Mouse (Mus musculus): ENCODE measurements at regions not wholly inside any gene's neighbourhood (a gene's known extent, or its start where the extent isn't known, plus 50 kb on each side); places are given as distances from the start of the nearest gene placed in this dataset.

DNA sequence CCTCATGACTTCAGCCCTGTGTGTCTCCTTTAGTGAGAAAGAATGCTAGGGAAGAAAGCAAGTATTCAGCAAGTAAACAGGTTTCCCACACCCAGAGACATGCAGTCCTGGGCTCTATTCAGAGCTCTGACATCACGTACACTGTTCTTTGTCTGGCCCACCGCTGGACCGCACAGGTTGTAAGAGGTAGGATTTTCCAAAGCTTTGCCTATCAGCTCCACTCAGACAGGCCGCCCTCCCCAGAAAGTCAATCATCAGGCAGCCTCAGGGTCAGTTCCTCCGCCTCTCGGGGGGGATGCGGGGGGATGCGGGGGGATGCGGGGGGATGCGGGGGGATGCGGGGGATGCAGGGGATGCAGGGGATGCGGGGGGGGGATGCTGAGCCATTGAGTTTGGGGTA is 94.7 kb upstream of the Smarca2 start:
- no peak overlapping the region for H3K27ac ChIP-seq (ENCODE audit: control insufficient read depth, insufficient read depth, low read depth, low read length)
- no peak overlapping the region for H3K4me3 ChIP-seq (ENCODE audit: control insufficient read depth, low read depth, low read length)
- TF ChIP-seq POLR2A (IDR thresholded peaks at IDR 0.05; ENCODE audit: control insufficient read depth, low read depth, low read length), result no peak
- no peak for TF ChIP-seq CTCF (IDR thresholded peaks at IDR 0.05; ENCODE audit: control insufficient read depth, insufficient read depth, insufficient replicate concordance, low read depth, low read length)

DNA sequence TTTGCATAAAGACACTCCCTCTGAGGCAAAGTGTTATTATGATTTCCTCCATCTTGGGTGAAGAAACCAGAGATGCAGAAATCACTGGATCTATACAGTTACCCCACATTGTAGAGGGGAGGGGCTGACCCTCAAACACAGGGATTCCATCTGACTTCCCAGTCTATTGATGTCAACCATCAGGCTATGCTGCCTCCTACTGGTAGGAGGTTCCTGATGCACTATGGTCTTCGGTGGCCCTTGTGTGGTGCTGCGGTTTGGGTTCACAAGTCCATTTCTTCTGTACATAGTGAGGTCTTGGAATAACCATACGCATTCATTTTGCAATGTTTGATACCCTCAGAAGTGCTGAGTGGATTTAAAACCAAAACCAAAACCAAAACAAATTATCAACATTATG is 94.0 kb upstream of the Smarca2 start:
- Histone ChIP-seq H3K36me3 (ENCODE audit: control insufficient read depth, insufficient read depth, low read length) (no peaks in the 10 kb centered on the region), H3K4me3 (ENCODE audit: control insufficient read depth, low read depth, low read length) (no peak overlapping the region), H3K27me3 (ENCODE audit: control insufficient read depth, insufficient read depth, low read length) (no peaks in the 10 kb centered on the region), H3K27ac (ENCODE audit: control insufficient read depth, insufficient read depth, low read depth, low read length) (no peak overlapping the region), H3K4me1 (ENCODE audit: control insufficient read depth, insufficient read depth, low read length) (no peaks in the 10 kb centered on the region)
- TF ChIP-seq CTCF (IDR thresholded peaks at IDR 0.05; ENCODE audit: control insufficient read depth, insufficient read depth, insufficient replicate concordance, low read depth, low read length) (no peak), POLR2A (IDR thresholded peaks at IDR 0.05; ENCODE audit: control insufficient read depth, low read depth, low read length) (no peak)

More for the DNA sequence above, 94.7 kb upstream of the Smarca2 start:
- Histone ChIP-seq H3K27me3 (ENCODE audit: control insufficient read depth, insufficient read depth, low read length) (no peaks in the 10 kb centered on the region), H3K4me1 (ENCODE audit: control insufficient read depth, insufficient read depth, low read length) (no peaks in the 10 kb centered on the region), H3K36me3 (ENCODE audit: control insufficient read depth, insufficient read depth, low read length) (no peaks in the 10 kb centered on the region)

DNA sequence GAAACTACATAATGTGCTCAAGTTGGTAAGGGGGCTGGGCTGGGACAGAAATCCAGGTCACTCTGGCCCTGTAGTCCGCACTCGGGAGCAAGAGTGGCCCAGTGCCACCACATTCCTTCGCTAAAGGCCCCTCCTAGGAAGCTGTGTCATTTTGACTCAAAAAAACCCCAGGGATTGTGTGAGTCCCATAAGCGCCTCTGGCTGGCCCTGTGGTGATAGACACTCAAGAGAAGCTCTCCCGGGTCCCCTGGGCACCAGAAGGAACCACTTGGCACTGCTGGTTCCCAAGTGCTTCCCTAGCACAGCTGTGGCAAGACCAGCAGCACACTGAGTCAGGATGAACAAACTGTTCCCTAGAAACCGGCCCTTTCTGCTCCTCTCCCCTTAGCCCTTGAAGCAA is 93.1 kb upstream of the Smarca2 start:
- Histone ChIP-seq H3K27me3 (ENCODE audit: control insufficient read depth, insufficient read depth, low read length) (no peaks in the 10 kb centered on the region), H3K27ac (ENCODE audit: control insufficient read depth, insufficient read depth, low read depth, low read length) (no peak overlapping the region), H3K36me3 (ENCODE audit: control insufficient read depth, insufficient read depth, low read length) (no peaks in the 10 kb centered on the region), H3K4me1 (ENCODE audit: control insufficient read depth, insufficient read depth, low read length) (no peaks in the 10 kb centered on the region), H3K4me3 (ENCODE audit: control insufficient read depth, low read depth, low read length) (no peak overlapping the region)
- TF ChIP-seq CTCF (IDR thresholded peaks at IDR 0.05; ENCODE audit: control insufficient read depth, insufficient read depth, insufficient replicate concordance, low read depth, low read length), result no peak
- TF ChIP-seq POLR2A (IDR thresholded peaks at IDR 0.05; ENCODE audit: control insufficient read depth, low read depth, low read length), result no peak

DNA sequence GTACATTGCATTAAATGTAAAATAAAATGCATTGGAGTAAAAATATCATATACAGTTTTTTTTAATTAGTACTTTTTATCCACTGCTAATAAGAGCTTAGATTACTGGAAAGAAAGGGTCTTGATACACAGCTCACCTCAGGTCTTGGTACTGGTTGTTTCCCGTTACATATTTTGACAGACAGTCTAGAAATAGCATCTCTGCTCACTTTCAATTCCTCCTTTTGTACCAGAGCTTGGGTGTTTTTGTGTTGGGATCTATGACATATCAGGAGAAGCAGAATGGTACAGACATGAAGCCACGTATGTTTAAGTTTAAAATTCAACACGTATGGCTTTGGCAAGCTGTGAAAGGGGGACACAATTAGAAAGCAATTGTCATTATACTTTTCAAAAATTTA is 80.3 kb upstream of the Smarca2 start:
- no peak for TF ChIP-seq POLR2A (IDR thresholded peaks at IDR 0.05; ENCODE audit: control insufficient read depth, low read depth, low read length)
- no peak for TF ChIP-seq CTCF (IDR thresholded peaks at IDR 0.05; ENCODE audit: control insufficient read depth, insufficient read depth, insufficient replicate concordance, low read depth, low read length)
- Histone ChIP-seq H3K27me3 (ENCODE audit: control insufficient read depth, insufficient read depth, low read length) (no peaks in the 10 kb centered on the region), H3K27ac (ENCODE audit: control insufficient read depth, insufficient read depth, low read depth, low read length) (no peak overlapping the region)

DNA sequence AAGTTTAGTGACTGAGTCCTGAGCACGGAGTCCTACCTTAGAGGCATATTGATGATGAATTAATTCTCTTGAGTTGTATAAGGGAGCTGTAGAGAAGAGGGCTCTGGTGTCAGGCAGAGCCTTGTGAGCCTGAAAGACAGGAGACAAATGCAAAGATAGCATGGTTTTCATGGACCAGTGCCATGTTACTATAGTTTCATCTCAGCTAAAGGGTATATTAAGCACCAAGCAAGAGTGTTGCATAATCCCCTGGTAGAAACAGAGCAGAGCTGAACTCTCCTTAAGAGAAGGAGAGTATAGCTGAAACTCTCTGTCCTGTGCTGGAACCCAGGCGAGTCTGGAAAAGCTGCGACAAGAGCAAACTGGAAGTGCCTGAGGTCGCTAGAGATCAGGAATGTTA is 73.5 kb upstream of the Smarca2 start:
- Histone ChIP-seq H3K36me3 (ENCODE audit: control insufficient read depth, insufficient read depth, low read length) (no peaks in the 10 kb centered on the region), H3K4me1 (ENCODE audit: control insufficient read depth, insufficient read depth, low read length) (no peaks in the 10 kb centered on the region), H3K4me3 (ENCODE audit: control insufficient read depth, low read depth, low read length) (no peak overlapping the region), H3K27me3 (ENCODE audit: control insufficient read depth, insufficient read depth, low read length) (no peaks in the 10 kb centered on the region), H3K27ac (ENCODE audit: control insufficient read depth, insufficient read depth, low read depth, low read length) (no peak overlapping the region)
- TF ChIP-seq POLR2A (IDR thresholded peaks at IDR 0.05; ENCODE audit: control insufficient read depth, low read depth, low read length), result no peak
- TF ChIP-seq CTCF (IDR thresholded peaks at IDR 0.05; ENCODE audit: control insufficient read depth, insufficient read depth, insufficient replicate concordance, low read depth, low read length), result no peak

More for the DNA sequence above, 80.3 kb upstream of the Smarca2 start:
- H3K36me3 ChIP-seq (ENCODE audit: control insufficient read depth, insufficient read depth, low read length), result no peaks in the 10 kb centered on the region
- no peaks in the 10 kb centered on the region for H3K4me1 ChIP-seq (ENCODE audit: control insufficient read depth, insufficient read depth, low read length)
- H3K4me3 ChIP-seq (ENCODE audit: control insufficient read depth, low read depth, low read length), result no peak overlapping the region

DNA sequence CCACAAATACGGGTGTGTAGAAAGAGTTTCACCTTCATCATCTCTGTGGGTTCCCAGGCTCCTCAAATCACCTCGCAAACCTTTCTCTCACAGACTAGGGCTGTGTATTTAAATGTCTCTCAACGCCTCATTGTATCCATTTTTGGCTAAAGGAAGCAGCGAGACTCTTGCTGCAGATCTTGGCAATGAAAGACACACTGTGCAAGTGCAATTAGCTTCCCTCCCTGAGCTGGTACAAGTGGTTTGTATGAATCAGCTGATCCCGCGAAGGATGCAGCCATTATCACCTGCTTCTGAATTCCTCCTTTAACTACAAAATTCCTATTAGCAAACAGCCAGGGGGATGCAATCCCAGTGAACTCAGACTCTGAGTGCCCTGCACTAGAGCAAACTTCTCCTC is 72.3 kb upstream of the Smarca2 start:
- H3K27ac ChIP-seq (ENCODE audit: control insufficient read depth, insufficient read depth, low read depth, low read length), result no peak overlapping the region
- H3K4me3 ChIP-seq (ENCODE audit: control insufficient read depth, low read depth, low read length), result no peak overlapping the region
- TF ChIP-seq POLR2A (IDR thresholded peaks at IDR 0.05; ENCODE audit: control insufficient read depth, low read depth, low read length) (no peak), CTCF (IDR thresholded peaks at IDR 0.05; ENCODE audit: control insufficient read depth, insufficient read depth, insufficient replicate concordance, low read depth, low read length) (no peak)
- H3K27me3 ChIP-seq (ENCODE audit: control insufficient read depth, insufficient read depth, low read length), result no peaks in the 10 kb centered on the region
- no peaks in the 10 kb centered on the region for H3K36me3 ChIP-seq (ENCODE audit: control insufficient read depth, insufficient read depth, low read length)
- no peaks in the 10 kb centered on the region for H3K4me1 ChIP-seq (ENCODE audit: control insufficient read depth, insufficient read depth, low read length)

DNA sequence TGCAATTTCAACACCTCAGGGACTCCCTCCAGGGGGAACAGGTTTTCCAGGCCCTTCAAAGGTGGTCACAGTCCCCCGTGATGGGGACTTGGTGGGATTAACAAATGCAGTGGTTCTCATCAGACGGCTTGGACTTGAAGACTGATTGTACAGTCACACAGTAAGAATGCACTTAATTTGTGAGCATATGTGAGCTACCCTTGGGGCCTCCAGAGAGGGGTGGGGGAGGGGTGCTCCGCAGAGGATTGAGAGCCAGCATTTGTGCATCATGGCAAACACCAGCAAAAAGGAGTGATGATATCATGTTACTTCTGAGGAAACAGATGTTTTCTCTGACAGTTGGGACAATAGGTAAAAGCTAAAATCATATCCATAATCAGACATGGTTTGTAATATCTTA is 59.2 kb upstream of the Smarca2 start:
- TF ChIP-seq CTCF (IDR thresholded peaks at IDR 0.05; ENCODE audit: control insufficient read depth, insufficient read depth, insufficient replicate concordance, low read depth, low read length) (no peak), POLR2A (IDR thresholded peaks at IDR 0.05; ENCODE audit: control insufficient read depth, low read depth, low read length) (no peak)
- no peaks in the 10 kb centered on the region for H3K27me3 ChIP-seq (ENCODE audit: control insufficient read depth, insufficient read depth, low read length)
- no peak overlapping the region for H3K4me3 ChIP-seq (ENCODE audit: control insufficient read depth, low read depth, low read length)
- no peaks in the 10 kb centered on the region; the same call in 1 of the 2 replicates for H3K4me1 ChIP-seq (ENCODE audit: control insufficient read depth, insufficient read depth, low read length)
- H3K36me3 ChIP-seq (ENCODE audit: control insufficient read depth, insufficient read depth, low read length), result no peaks in the 10 kb centered on the region
- H3K27ac ChIP-seq (ENCODE audit: control insufficient read depth, insufficient read depth, low read depth, low read length), result no peak overlapping the region

DNA sequence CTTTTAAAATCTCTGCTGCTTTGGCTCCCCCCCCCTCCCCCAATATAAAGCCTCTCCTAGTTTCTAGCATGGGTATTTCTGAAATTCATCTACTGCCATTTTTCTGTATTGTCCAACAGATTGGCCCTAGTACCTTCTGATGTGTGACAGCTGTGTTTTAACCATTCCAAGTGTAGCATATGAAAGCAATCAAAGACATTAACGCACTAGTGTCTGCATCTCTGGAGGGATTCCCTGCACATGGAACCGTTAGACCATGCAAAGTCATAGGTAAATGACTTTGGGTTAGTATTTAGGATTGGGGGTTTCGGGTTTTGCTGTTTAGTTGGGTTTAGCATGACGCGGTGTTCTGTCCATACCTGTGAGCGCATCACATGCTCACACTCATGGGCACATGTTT is 57.3 kb upstream of the Smarca2 start:
- Histone ChIP-seq H3K4me3 (ENCODE audit: control insufficient read depth, low read depth, low read length) (no peak overlapping the region), H3K4me1 (ENCODE audit: control insufficient read depth, insufficient read depth, low read length) (no peaks in the 10 kb centered on the region; the same call in 1 of the 2 replicates), H3K27ac (ENCODE audit: control insufficient read depth, insufficient read depth, low read depth, low read length) (no peak overlapping the region), H3K27me3 (ENCODE audit: control insufficient read depth, insufficient read depth, low read length) (no peaks in the 10 kb centered on the region), H3K36me3 (ENCODE audit: control insufficient read depth, insufficient read depth, low read length) (no peaks in the 10 kb centered on the region)
- TF ChIP-seq CTCF (IDR thresholded peaks at IDR 0.05; ENCODE audit: control insufficient read depth, insufficient read depth, insufficient replicate concordance, low read depth, low read length), result no peak
- no peak for TF ChIP-seq POLR2A (IDR thresholded peaks at IDR 0.05; ENCODE audit: control insufficient read depth, low read depth, low read length)

All from testis, adult 2 months (tissue).